Mouse (Mus musculus): ENCODE results near the gene Adora2a.

GRCm38 (mm10) chr10:75365231-75365633 is 48.6 kb downstream of the Adora2a start:
- TF ChIP-seq CTCF (IDR thresholded peaks at IDR 0.05; ENCODE audit: low read depth): no peak
- no peak for TF ChIP-seq EP300 (IDR thresholded peaks at IDR 0.05; ENCODE audit: low read depth)

Data from liver, embryonic 14.5 days (tissue).